In genomic region chr9:58250322-58250721, GRCm38 (mm10) we compare ENCODE assay signal across 8 mouse cellular contexts. TPM values are rescaled to one million over a fixed set of nuclear protein-coding genes. Genes with fewer than 3 reads are reported as not detected.
A peak's percentile ranks its signal among the peaks of the same experiment; 100 is the strongest.
DNase-seq lines count a peak whose midpoint lies in the region; ATAC-seq and TF ChIP-seq lines count a peak whose summit lies in the region.

No protein-coding gene starts in this region.

- no peaks in the 10 kb centered on the region for H3K9me3 ChIP-seq in hindbrain, embryonic 14.5 days (ENCODE audit: control insufficient read depth, low read length)
- no peaks in the 10 kb centered on the region for H3K9me3 ChIP-seq in midbrain, embryonic 12.5 days

- H3K4me3 ChIP-seq in kidney, adult 2 months (ENCODE audit: insufficient read depth, low read depth, low read length): no peak overlapping the region
- H3K4me3 ChIP-seq in brown adipose tissue, adult 24 weeks (ENCODE audit: insufficient read depth, low read depth, low read length): peak overlapping the region; percentile 62; the same call in 1 of the 2 replicates
- H3K4me3 ChIP-seq in hindbrain, embryonic 14.5 days (replicated peaks; ENCODE audit: low read length): no peak overlapping the region
- H3K4me3 ChIP-seq in midbrain, embryonic 12.5 days: no peak overlapping the region

- peak overlapping the region; percentile 50 for H3K4me2 ChIP-seq in hindbrain, embryonic 14.5 days (replicated peaks)
- peak overlapping the region; percentile 59 for H3K4me2 ChIP-seq in midbrain, embryonic 12.5 days (replicated peaks)

- no peaks in the 10 kb centered on the region for H3K27me3 ChIP-seq in kidney, adult 2 months (replicated peaks; ENCODE audit: control insufficient read depth, insufficient read depth, low read length)
- no peaks in the 10 kb centered on the region for H3K27me3 ChIP-seq in hindbrain, embryonic 14.5 days (ENCODE audit: control insufficient read depth, insufficient read depth, low read length)
- no peaks in the 10 kb centered on the region for H3K27me3 ChIP-seq in midbrain, embryonic 12.5 days

- WGBS in kidney, adult 2 months: 64% methylated on average over 8 of the region's 8 CpGs
- WGBS in hindbrain, embryonic 14.5 days: 78% methylated on average over 8 of the region's 8 CpGs
- 79% methylated on average over 8 of the region's 8 CpGs for WGBS in midbrain, embryonic 12.5 days

- peak overlapping the region; percentile 96 for H3K27ac ChIP-seq in kidney, adult 2 months (ENCODE audit: insufficient read depth, low read depth, low read length)
- peak overlapping the region; percentile 95; the same call in 1 of the 2 replicates for H3K27ac ChIP-seq in brown adipose tissue, adult 24 weeks (replicated peaks; ENCODE audit: low read depth, low read length)
- H3K27ac ChIP-seq in hindbrain, embryonic 14.5 days: no peak overlapping the region
- H3K27ac ChIP-seq in midbrain, embryonic 12.5 days (replicated peaks): no peak overlapping the region

- no peak for DNase-seq in kidney, adult 2 months
- DNase-seq in kidney, adult 11 months: no peak
- DNase-seq in hindbrain, embryonic 14.5 days (ENCODE audit: low spot score): no peak
- DNase-seq in embryo, embryonic 10 days (ENCODE audit: low spot score): no peak
- no peak for DNase-seq in left cerebral cortex, adult 18-20 months (ENCODE audit: low spot score in 2 of 2)
- no peak for DNase-seq in kidney, adult 9 months

- 0 out of 2 replicates have a peak overlapping the region, but pooled peaks have one; percentile 44 for H3K9ac ChIP-seq in hindbrain, embryonic 14.5 days
- no peak overlapping the region for H3K9ac ChIP-seq in midbrain, embryonic 12.5 days (replicated peaks)

- no peak for ATAC-seq in hindbrain, embryonic 14.5 days (ENCODE audit: low FRiP score)
- no peak for ATAC-seq in midbrain, embryonic 12.5 days (ENCODE audit: low FRiP score, low read depth)

- peaks cover 9% of the 10 kb centered on the region; the same call in 1 of the 2 replicates for H3K4me1 ChIP-seq in kidney, adult 2 months (ENCODE audit: control insufficient read depth, insufficient read depth, low read length)
- peaks cover 3% of the 10 kb centered on the region; the same call in 1 of the 2 replicates for H3K4me1 ChIP-seq in brown adipose tissue, adult 24 weeks (ENCODE audit: control insufficient read depth, insufficient read depth, insufficient read length, low read length)
- H3K4me1 ChIP-seq in hindbrain, embryonic 14.5 days (replicated peaks; ENCODE audit: control insufficient read depth, insufficient read depth, low read length): peaks cover 21% of the 10 kb centered on the region
- peaks cover 44% of the 10 kb centered on the region for H3K4me1 ChIP-seq in midbrain, embryonic 12.5 days

- no peak for TF ChIP-seq POLR2A in kidney, adult 2 months (IDR thresholded peaks at IDR 0.05; ENCODE audit: low read depth, low read length)

- H3K36me3 ChIP-seq in kidney, adult 2 months (ENCODE audit: control insufficient read depth, insufficient read depth, low read length): no peaks in the 10 kb centered on the region
- no peaks in the 10 kb centered on the region for H3K36me3 ChIP-seq in hindbrain, embryonic 14.5 days (replicated peaks; ENCODE audit: control insufficient read depth, insufficient read depth)
- H3K36me3 ChIP-seq in midbrain, embryonic 12.5 days: no peaks in the 10 kb centered on the region

- TF ChIP-seq CTCF in kidney, adult 2 months (conservative IDR thresholded peaks at IDR 0.05; ENCODE audit: insufficient read depth, insufficient read length, low read depth, low read length): no peak

RNA-seq across cellular contexts. Expression of gene Pml, which starts 0.7 kb away (rescaled TPM):
- 27.0 and 27.6 TPM in 2 replicates for polyA plus RNA-seq in kidney, adult 2 months (2012; rRNA removed)
- polyA plus RNA-seq in brown adipose tissue, adult 24 weeks (2012; ENCODE audit: insufficient read depth, insufficient read length, missing spikeins): 6.6 and 9.4 TPM in 2 replicates
- polyA plus RNA-seq in hindbrain, embryonic 14.5 days (2014; fragmentation: Nextera tagmentation; extraction: Ambion mirVana): 4.3 and 4.4 TPM in 2 replicates
- 9.7 and 9.8 TPM in 2 replicates for polyA plus RNA-seq in midbrain, embryonic 12.5 days (2016; fragmentation: Nextera tagmentation; extraction: Ambion mirVana)
- 10 to 100 TPM; 17.2 to 17.7 TPM for total RNA-seq in left cerebral cortex, adult 18-20 months (2021)

RNA-seq across cellular contexts. Expression of gene Stoml1, which starts 2.6 kb away (rescaled TPM):
- polyA plus RNA-seq in kidney, adult 2 months (2012; rRNA removed): 32.5 and 32.6 TPM in 2 replicates
- polyA plus RNA-seq in brown adipose tissue, adult 24 weeks (2012; ENCODE audit: insufficient read depth, insufficient read length, missing spikeins): 7.9 and 8.1 TPM in 2 replicates
- polyA plus RNA-seq in hindbrain, embryonic 14.5 days (2014; fragmentation: Nextera tagmentation; extraction: Ambion mirVana): 103 TPM in 2 replicates
- 64.1 and 65.2 TPM in 2 replicates for polyA plus RNA-seq in midbrain, embryonic 12.5 days (2016; fragmentation: Nextera tagmentation; extraction: Ambion mirVana)
- 10 to 100 TPM; 67.9 to 69.7 TPM for total RNA-seq in left cerebral cortex, adult 18-20 months (2021)

RNA-seq across cellular contexts. Expression of gene Islr2, which starts 46.2 kb away (rescaled TPM):
- 0.75 and 1.7 TPM in 2 replicates for polyA plus RNA-seq in kidney, adult 2 months (2012; rRNA removed)
- 0.29 and 1.8 TPM in 2 replicates for polyA plus RNA-seq in brown adipose tissue, adult 24 weeks (2012; ENCODE audit: insufficient read depth, insufficient read length, missing spikeins)
- polyA plus RNA-seq in hindbrain, embryonic 14.5 days (2014; fragmentation: Nextera tagmentation; extraction: Ambion mirVana): 7.2 and 17.2 TPM in 2 replicates
- 27.0 and 27.8 TPM in 2 replicates for polyA plus RNA-seq in midbrain, embryonic 12.5 days (2016; fragmentation: Nextera tagmentation; extraction: Ambion mirVana)
- 10 to 100 TPM; 71.2 to 72.3 TPM for total RNA-seq in left cerebral cortex, adult 18-20 months (2021)

RNA-seq across cellular contexts. Expression of gene Islr, which starts 46.2 kb away (rescaled TPM):
- polyA plus RNA-seq in kidney, adult 2 months (2012; rRNA removed): 32.0 and 41.7 TPM in 2 replicates
- polyA plus RNA-seq in brown adipose tissue, adult 24 weeks (2012; ENCODE audit: insufficient read depth, insufficient read length, missing spikeins): 8.8 and 17.5 TPM in 2 replicates
- polyA plus RNA-seq in hindbrain, embryonic 14.5 days (2014; fragmentation: Nextera tagmentation; extraction: Ambion mirVana): 30.4 and 34.8 TPM in 2 replicates
- polyA plus RNA-seq in midbrain, embryonic 12.5 days (2016; fragmentation: Nextera tagmentation; extraction: Ambion mirVana): 25.1 and 42.6 TPM in 2 replicates
- 10 to 100 TPM; 16.5 to 17.4 TPM for total RNA-seq in left cerebral cortex, adult 18-20 months (2021)

Comparison
In these comparisons a context has a peak if more than half of its experiments do, and no peak if none do; other contexts are left out.
1. H3K27ac ChIP-seq: peak in kidney, adult 2 months (single experiment) and brown adipose tissue, adult 24 weeks (single experiment); none in hindbrain, embryonic 14.5 days (single experiment) and midbrain, embryonic 12.5 days (single experiment).